Mouse (Mus musculus) cerebellum, postnatal 36 days (tissue): ENCODE data around the gene Inhbc.
"Not testable (repeated sequence)": the region's sequence is repeated elsewhere in the genome, so short reads cannot be mapped to it uniquely, and the experiment has no call there.

Experiments
- DNase-seq, 2 experiments: peaks; one replicate each; pipeline ENCODE4 v3.0.0; 2021 to 2022; ENCODE audit warnings: mixed read lengths in 2 of 2

The Inhbc gene

DNA sequence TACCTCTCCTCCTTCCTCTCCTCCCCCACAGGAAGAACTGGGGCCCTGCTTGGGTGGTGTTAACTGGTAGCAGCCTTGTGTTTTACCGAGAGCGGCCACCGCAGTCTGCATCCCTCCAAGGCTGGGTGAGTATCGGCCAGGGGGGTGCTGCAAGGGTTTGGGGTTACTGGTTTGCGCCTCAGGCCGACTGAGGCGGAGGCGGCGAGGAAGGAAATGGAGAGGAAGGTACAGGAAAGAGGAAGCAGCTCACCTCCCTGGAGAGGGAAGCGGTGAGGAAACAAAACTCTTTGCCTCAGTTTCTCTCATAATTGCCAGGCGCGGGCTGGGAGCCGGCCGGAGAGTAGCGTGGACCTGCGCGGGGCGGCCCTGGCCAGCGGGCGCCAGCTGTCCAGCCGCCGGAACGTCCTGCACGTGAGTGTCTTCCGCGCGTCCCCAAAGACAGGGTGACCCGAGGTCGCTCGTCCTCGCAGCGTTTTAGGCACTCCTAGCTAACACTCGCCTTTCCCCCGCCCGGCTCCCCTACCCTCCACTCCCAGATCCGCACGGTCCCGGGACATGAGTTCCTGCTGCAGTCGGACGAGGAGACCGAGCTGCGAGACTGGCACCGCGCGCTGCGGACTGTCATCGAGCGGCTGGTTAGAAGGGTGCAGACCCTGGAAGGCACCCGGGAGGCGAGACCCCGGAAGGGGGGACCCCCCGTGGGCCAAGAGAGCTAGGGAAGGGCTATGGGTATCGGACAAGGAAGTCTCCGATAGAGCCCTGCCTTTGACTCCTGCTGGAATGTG lies 44.0 kb downstream of the Inhbc start:
- peak in 1 of 2 experiments; percentile 33 for DNase-seq

GRCm38 (mm10) chr10:127325454-127326016 lies 44.7 kb downstream of the Inhbc start:
- DNase-seq = no peak

DNA sequence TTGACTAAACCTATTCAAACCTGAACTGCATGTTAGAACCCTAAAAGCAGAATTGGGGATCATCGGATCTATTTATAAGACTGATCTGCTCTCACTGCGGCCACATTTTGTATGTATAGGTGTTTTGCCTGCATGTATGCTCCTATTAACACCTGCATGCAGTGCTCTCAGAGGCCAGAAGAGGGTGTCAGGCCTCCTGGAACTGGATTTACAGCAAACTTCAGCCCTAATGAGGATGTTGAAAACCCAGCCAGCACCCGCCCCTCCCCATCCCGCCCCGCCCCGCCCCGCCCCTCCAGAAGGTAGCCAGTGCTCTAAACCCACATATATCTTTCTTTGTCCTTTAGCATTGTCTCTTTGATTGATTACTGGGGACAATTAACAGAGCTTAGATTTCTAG lies 45.7 kb downstream of the Inhbc start:
- DNase-seq = no peak

GRCm38 (mm10) chr10:127323131-127323855 lies 46.9 kb downstream of the Inhbc start:
- no peak for DNase-seq

DNA sequence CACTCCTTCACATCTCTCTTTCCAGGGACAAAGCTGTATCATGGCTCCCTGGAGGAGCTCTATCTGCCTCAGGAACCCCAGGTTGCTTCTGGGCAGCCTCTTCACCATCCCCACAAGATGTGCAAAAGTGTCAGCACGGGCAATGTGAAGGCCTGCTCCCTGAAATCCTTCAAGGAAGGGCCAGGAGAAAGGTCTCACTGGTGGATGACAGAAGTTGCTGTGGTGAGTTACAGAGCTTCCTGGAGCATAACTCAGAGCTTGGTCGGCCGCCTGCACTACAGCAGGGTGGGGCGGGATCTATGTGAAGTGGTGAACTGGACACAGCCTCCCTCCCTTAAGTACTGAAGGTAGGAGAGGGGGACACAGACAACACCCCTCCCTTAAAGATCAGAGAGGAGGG lies 47.6 kb downstream of the Inhbc start:
- no peak for DNase-seq

- DNase-seq = no peak
These were observed 48.1 kb downstream of the Inhbc start for GRCm38 (mm10) chr10:127322178-127322577.

DNA sequence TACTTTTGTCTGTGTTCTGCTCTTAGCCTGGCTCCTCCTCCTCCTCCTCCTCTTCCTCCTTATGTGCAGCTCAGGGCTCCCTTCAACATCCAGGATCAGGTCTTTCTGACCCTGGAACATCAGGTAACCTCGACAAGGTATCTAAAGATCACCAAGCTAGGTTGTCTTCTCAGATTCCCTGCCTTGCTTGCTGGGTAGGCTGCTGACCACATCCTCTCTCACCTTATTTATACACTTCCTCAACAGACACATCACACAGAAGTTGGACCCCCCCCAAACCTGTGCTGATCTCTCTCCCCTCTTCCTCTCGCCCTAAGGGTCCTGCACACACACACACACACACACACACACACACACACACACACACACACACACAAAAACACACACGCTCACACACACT lies 48.6 kb downstream of the Inhbc start, which contains the start of gene Arhgap9:
Arhgap9 (plus strand) TSS at position 344 of the 400 bp plus-strand sequence.
- no peak for DNase-seq

DNA sequence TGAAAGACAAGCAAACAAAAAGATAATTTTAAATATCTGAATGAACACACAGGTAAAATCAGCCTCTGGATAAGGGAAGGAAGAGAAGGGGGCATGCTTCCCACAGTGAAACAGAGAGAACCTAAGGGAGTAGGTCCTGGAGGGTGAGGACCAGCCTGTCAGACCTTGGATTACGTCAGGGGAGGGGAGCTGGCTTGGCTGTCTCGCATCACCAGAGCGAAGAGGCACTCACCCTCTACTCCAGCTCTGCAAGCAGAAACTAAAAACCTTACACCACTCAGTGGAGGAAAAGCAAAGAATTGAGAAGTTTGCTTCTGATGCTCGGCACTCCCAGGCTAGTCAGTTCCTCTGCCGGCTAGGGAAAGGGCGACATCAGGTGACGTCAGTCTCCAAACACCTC lies 50.3 kb downstream of the Inhbc start:
- DNase-seq = no peak

- DNase-seq = no peak
These were observed 52.2 kb downstream of the Inhbc start for GRCm38 (mm10) chr10:127318009-127318408.

- DNase-seq = no peak
These were observed 53.0 kb downstream of the Inhbc start for GRCm38 (mm10) chr10:127317277-127317676.

DNA sequence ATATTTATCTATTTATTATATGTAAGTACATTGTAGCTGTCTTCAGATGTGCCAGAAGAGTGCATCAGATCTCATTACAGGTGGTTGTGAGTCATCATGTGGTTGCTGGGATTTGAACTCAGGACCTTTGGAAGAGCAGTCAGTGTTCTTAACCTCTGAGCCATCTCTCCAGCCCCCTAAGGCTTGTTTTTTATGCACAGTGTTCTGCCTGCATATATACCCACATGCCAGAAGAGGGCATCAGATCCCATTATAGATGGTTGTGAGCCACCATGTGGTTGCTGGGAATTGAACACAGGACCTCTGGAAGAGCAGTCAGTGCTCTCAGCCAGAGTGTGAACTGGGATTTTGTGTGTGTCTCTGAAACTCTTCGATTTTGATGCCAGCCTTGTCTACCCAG lies 55.3 kb downstream of the Inhbc start:
- not testable (repeated sequence) for DNase-seq

DNA sequence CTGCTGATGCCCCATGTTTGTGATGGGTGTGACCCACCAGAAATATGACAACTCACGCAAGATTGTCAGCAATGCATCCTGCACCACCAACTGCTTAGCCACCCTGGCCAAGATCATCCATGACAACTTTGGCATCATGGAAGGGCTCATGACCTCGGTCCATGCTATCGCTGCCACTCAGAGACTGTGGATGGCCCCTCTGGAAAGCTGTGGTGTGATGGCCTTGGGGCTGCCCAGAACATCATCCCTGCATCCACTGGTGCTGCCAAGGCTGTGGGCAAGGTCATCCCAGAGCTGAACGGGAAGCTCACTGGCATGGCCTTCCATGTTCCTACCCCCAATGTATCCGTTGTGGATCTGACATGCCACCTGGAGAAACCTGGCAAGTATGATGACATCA lies 56.7 kb downstream of the Inhbc start:
- DNase-seq = not testable (repeated sequence)

DNA sequence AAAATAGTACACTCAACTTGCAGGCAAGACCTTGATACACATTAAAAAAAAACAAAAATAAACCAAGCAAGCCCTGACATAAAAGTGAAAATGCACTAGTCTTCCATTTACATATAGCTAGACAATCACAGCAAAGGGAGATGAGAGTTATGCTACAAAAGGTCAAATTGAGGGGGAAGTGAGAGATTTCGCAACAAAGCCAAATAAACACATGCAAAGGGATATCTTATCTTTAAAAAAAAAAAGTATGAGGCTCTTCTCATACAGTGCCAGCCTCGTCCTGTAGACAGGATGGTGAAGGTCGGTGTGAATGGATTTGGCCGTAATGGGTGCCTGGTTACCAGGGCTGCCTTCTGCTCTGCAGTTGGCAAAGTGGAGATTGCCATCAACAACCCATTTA lies 57.4 kb downstream of the Inhbc start:
- DNase-seq = no peak

GRCm38 (mm10) chr10:127312356-127312676 lies 57.9 kb downstream of the Inhbc start:
- DNase-seq = peak; percentile 78 to 85

GRCm38 (mm10) chr10:127311476-127312355 lies 58.5 kb downstream of the Inhbc start, which contains the start of gene Mars:
Mars (minus strand) TSS chr10:127311786.
- peak; percentile 90 to 95 for DNase-seq

DNA sequence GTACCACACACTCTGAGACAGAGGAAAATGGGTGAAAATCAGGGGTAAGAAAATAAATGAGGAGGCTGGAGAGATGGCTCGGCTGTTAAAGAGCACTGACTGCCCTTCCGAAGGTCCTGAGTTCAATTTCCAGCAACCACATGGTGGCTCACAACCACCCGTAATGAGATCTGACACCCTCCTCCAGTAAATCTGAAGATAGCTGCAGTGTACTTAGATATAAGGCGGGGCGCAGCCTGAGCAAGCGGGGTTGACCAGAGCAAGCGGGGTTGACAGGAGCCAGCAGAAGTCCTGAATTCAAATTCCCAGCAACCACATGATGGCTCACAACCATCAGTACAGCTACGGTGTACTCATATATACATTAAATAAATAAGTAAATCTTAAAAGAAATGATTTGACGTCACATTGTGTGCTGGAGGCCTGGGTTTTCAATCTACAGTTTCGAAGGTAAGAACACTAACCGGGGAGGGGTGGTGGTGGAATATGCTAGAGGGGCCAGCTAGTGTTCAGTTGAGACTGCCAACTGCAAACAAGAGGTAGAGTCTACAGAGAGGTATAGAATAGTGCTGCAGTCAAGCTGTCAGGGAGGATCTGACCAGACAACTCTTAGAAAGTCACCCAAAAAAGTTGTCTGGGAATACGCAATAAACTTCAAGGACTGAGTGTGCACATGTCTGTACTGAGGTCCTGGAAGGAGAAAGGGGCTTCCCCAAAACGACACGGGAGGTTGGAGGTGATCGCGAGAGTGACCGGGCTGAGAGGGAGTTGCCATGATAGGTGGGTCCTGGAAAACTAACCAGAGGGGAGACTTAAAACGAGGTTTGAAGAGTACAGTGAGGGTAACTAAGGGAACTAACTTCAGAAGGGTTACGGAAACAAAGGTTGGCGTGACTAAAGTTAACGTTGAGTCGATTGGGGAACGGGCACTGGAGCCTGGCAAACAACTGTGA lies 59.4 kb downstream of the Inhbc start:
- no peak for DNase-seq

GRCm38 (mm10) chr10:127309167-127309566 lies 61.1 kb downstream of the Inhbc start:
- DNase-seq = not testable (repeated sequence)
